Mouse (Mus musculus) liver, postnatal 0 days (tissue): ENCODE data around the gene Tnf. TPM values are rescaled to one million over a fixed set of nuclear protein-coding genes. Genes with fewer than 3 reads are reported as not detected.
A peak's percentile ranks its signal among the peaks of the same experiment; 100 is the strongest.

ENCODE experiments used
- ATAC-seq: fragments of 200-750 bp; cut with Nextera tagmentation; 2 replicates; pipeline ENCODE4 v1.8.0; 2017; ENCODE audit warnings: mild to moderate bottlenecking, moderate library complexity
- DNase-seq: peaks from one replicate; pipeline ENCODE4 v3.0.0-alpha.2; 2016
- H3K27ac ChIP-seq: fragments of 300-500 bp; sonication (generic); 2 replicates; pipeline ENCODE4 v1.5.1; 2014; ENCODE audit warnings: antibody characterized with exemption, moderate library complexity, mild to moderate bottlenecking, low read depth
- H3K27me3 ChIP-seq: fragments of 300-500 bp; sonication (generic); 2 replicates; pipeline ENCODE4 v1.6.1; 2014; ENCODE audit warnings: low read length, control low read depth, mixed read lengths; ENCODE audit not compliant: insufficient read depth
- H3K36me3 ChIP-seq: fragments of 300-500 bp; sonication (generic); replicated peaks from 2 replicates; pipeline ENCODE4 v1.6.1; 2014; ENCODE audit warnings: mild to moderate bottlenecking, control low read depth, low read length, moderate library complexity, mixed read lengths; ENCODE audit not compliant: insufficient read depth
- H3K4me1 ChIP-seq: fragments of 300-500 bp; sonication (generic); 2 replicates; pipeline ENCODE4 v1.6.1; 2014; ENCODE audit warnings: antibody characterized with exemption, mild to moderate bottlenecking, control low read depth; ENCODE audit not compliant: insufficient read depth
- H3K4me2 ChIP-seq: fragments of 300-500 bp; sonication (generic); 2 replicates; pipeline ENCODE4 v1.6.1; 2014; ENCODE audit warnings: low read depth, mild to moderate bottlenecking, low read length, moderate library complexity, mixed read lengths
- H3K4me3 ChIP-seq: fragments of 300-500 bp; sonication (generic); 2 replicates; pipeline ENCODE4 v1.5.1; 2014; ENCODE audit warnings: low read depth, low read length
- H3K9ac ChIP-seq: fragments of 300-500 bp; sonication (generic); replicated peaks from 2 replicates; pipeline ENCODE4 v1.6.1; 2014; ENCODE audit warnings: mild to moderate bottlenecking, moderate library complexity
- H3K9me3 ChIP-seq: fragments of 300-500 bp; sonication (generic); 2 replicates; pipeline ENCODE4 v1.6.1; 2016; ENCODE audit warnings: mild to moderate bottlenecking, control low read depth, low read length, mixed read lengths
- CTCF ChIP-seq: sonication (generic); IDR thresholded peaks from 2 replicates; pipeline ENCODE4 v1.5.1; 2016; ENCODE audit warnings: antibody characterized with exemption, low read depth
- EP300 ChIP-seq: IDR thresholded peaks from 2 replicates; pipeline ENCODE4 v1.6.1; 2016; ENCODE audit warnings: antibody characterized with exemption, low read depth, mild to moderate bottlenecking
- WGBS: fragments of 180-500 bp; shearing (Covaris S2); extraction: QIAGEN DNeasy Blood & Tissue Kit; methylation state at CpG from one replicate; pipeline ENCODE4 v1.1.7; 2014; ENCODE audit not compliant: insufficient replicate concordance; 5-methylcytosine and 5-hydroxymethylcytosine counted together
- polyA plus RNA-seq: library from polyadenylated mRNA; unstranded; fragments of >200 nt; fragmentation: Nextera tagmentation; extraction: Ambion mirVana; gene quantifications from 2 replicates; pipeline ENCODE4 v1.2.1, GENCODE M21; 2015

Gene Tnf
- polyA plus RNA-seq, 1 experiment from 2014 or later, result 0.59 TPM

DNA sequence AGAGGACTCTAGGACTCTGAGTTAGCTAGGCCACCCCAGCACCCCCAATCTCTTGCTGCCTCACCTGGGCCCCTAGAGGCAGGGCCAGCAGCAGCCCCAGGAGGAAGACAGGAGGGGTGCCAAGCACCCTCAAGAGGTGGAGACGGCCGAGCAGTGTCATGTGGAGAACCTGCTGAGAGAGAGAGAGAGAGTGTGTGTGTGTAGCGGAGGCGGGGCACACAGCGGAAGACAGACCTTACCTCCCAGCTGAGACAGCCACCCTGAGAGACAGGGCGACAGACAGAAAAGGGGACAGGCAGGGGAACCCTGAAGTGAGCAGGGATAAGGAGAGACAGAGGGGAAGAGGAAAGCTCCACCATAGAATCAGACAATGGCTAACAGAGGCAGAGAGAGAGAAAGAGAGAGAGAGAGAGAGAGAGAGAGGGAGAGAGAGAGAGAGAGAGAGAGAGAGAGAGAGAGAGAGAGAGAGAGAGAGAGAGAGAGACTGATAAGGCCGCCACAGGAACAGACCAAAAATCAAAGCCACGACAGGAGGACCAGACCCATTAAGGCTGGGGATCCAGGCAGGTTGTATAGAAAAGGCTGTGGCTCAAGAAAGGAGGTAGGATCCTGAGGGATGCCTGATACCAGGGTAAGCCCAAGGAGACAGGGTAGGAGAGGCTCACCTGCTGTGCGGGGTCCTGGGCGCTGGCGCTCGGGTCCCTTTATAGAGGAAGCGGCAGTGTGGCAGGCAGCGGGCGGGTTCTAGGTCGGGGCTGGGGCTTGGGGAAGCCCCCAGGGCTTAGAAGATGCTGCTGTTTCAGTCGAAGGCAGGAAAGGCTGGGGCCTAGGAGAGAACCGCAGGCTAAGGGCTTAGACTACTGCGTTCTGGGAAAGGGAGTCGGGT lies 2.9 kb upstream of the Tnf start, which contains the start of gene Lta:
TSS of gene Lta (minus strand) at position 858 of the 886 bp plus-strand sequence.
- DNase-seq (no peak), ATAC-seq (no peak)
- Histone ChIP-seq H3K9ac (no peak within 1 kb of the TSS), H3K4me2 (no peak within 1 kb of the TSS), H3K36me3 (no peaks in the 10 kb centered on the region; the same call in 1 of the 2 replicates), H3K4me1 (peaks cover 16% of the 10 kb centered on the region), H3K27me3 (peaks cover 29% of the 10 kb centered on the region; the same call in 1 of the 2 replicates), H3K4me3 (no peak within 1 kb of the TSS), H3K27ac (no peak within 1 kb of the TSS), H3K9me3 (no peaks in the 10 kb centered on the region)
- no peak for TF ChIP-seq EP300
- TF ChIP-seq CTCF, result no peak
- 34% methylated on average over 20 of the region's 20 CpGs for WGBS

DNA sequence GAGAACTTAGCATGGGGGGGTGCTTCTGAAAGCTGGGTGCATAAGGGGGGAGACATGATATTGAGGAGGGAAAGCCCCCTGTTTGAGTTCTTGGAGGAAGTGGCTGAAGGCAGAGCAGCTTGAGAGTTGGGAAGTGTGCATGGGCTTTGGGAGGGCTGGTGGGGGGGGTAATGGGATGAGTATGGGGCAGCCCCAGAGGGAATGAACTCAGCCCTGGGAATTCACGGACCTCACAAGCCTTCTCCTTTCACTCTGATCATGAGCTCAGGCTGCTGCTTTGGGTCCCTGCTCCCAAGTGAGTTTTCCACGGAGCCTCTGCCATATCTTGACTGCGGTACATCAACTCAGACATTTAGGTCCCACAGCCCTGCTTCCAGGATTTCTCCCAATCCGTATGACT lies 635 bp upstream of the Tnf start:
- DNase-seq, result no peak
- Histone ChIP-seq H3K4me3 (no peak overlapping the region), H3K9ac (no peak overlapping the region), H3K27me3 (peaks cover 29% of the 10 kb centered on the region; the same call in 1 of the 2 replicates), H3K27ac (no peak overlapping the region), H3K9me3 (no peaks in the 10 kb centered on the region), H3K36me3 (no peaks in the 10 kb centered on the region; the same call in 1 of the 2 replicates), H3K4me2 (peak overlapping the region; percentile 62), H3K4me1 (peaks cover 8% of the 10 kb centered on the region)
- 60% methylated on average over 4 of the region's 4 CpGs for WGBS
- no peak for TF ChIP-seq EP300
- no peak for TF ChIP-seq CTCF
- ATAC-seq, result no peak

DNA sequence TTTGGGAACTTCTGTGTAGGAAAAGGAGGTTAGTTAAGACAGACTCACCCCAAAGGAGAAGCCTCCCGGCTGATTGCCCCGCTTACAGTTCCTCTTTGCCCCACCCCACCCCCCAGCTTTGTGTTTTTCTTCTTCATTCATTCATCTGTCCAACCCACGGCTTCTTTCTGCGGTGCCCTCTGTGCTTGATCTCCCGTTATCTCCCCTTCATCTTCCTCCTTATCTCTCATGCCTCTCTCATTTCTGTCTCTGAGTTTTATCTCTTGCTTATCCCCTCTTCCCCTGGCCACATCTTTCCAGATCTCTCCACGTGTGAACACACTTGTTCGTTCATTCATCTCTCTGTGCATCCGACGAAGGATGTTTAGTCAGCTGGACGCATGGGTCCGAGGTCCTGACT lies 679 bp downstream of the Tnf start:
- H3K9me3 ChIP-seq, result no peaks in the 10 kb centered on the region
- peaks cover 29% of the 10 kb centered on the region; the same call in 1 of the 2 replicates for H3K27me3 ChIP-seq
- TF ChIP-seq EP300 (no peak), CTCF (no peak)
- peak overlapping the region; percentile 40 for H3K9ac ChIP-seq
- 20% methylated on average over 11 of the region's 11 CpGs for whole genome bisulfite sequencing
- peak overlapping the region; percentile 62 for H3K4me2 ChIP-seq
- ATAC-seq, result no peak
- DNase-seq, result no peak
- peaks cover 8% of the 10 kb centered on the region for H3K4me1 ChIP-seq
- H3K36me3 ChIP-seq, result no peaks in the 10 kb centered on the region; the same call in 1 of the 2 replicates
- H3K4me3 ChIP-seq, result peak overlapping the region; percentile 48
- H3K27ac ChIP-seq, result peak overlapping the region; percentile 75

DNA sequence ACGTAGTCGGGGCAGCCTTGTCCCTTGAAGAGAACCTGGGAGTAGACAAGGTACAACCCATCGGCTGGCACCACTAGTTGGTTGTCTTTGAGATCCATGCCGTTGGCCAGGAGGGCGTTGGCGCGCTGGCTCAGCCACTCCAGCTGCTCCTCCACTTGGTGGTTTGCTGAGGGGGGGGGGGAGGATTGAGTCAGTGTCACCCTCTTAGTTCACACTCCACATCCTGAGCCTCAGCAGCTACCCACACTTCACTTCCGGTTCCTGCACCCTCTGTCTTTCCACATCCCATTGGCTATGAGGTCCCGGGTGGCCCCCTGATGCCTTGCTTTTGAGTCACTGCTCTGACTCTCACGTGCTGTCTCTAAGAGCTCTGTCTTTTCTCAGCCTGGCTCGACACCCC lies 1.4 kb downstream of the Tnf start:
- peak overlapping the region; percentile 30; the same call in 1 of the 2 replicates for H3K9ac ChIP-seq
- H3K4me2 ChIP-seq, result peak overlapping the region; percentile 62
- peak overlapping the region; percentile 75 for H3K27ac ChIP-seq
- H3K9me3 ChIP-seq, result no peaks in the 10 kb centered on the region
- DNase-seq (peak; percentile 69), ATAC-seq (peak; percentile 66)
- whole genome bisulfite sequencing, result 31% methylated on average over 11 of the region's 11 CpGs
- H3K27me3 ChIP-seq, result peaks cover 31% of the 10 kb centered on the region; the same call in 1 of the 2 replicates
- H3K36me3 ChIP-seq, result no peaks in the 10 kb centered on the region; the same call in 1 of the 2 replicates
- peaks cover 8% of the 10 kb centered on the region for H3K4me1 ChIP-seq
- H3K4me3 ChIP-seq, result peak overlapping the region; percentile 48
- TF ChIP-seq EP300 (no peak), CTCF (no peak)

DNA sequence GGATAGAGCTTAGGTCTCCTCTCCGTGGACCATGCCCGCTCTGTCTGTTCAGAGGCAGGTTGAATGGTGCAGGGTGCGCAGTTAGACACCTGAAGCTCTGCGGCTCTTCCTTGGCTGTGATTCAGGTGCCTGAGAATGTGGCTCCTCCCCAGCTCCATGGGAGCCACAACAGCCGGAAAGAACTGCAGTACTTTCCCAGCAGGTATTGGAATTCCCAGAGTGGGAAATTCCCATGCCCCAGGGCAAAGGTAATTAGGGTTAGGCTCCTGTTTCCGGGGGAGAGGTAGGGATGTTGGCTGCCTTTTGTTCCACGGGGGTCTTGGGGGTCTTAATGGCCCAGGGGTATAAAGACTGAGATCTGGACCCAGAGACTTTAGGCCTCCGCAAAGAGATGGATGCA lies 2.9 kb downstream of the Tnf start:
- H3K9me3 ChIP-seq, result no peaks in the 10 kb centered on the region
- no peaks in the 10 kb centered on the region; the same call in 1 of the 2 replicates for H3K36me3 ChIP-seq
- TF ChIP-seq EP300, result no peak
- no peak for TF ChIP-seq CTCF
- DNase-seq (no peak), ATAC-seq (no peak)
- no peak overlapping the region for H3K9ac ChIP-seq
- H3K4me2 ChIP-seq, result no peak overlapping the region
- peaks cover 34% of the 10 kb centered on the region for H3K27me3 ChIP-seq
- WGBS, result 60% methylated on average over 8 of the region's 8 CpGs
- H3K27ac ChIP-seq, result no peak overlapping the region
- H3K4me3 ChIP-seq, result no peak overlapping the region
- peaks cover 16% of the 10 kb centered on the region for H3K4me1 ChIP-seq

DNA sequence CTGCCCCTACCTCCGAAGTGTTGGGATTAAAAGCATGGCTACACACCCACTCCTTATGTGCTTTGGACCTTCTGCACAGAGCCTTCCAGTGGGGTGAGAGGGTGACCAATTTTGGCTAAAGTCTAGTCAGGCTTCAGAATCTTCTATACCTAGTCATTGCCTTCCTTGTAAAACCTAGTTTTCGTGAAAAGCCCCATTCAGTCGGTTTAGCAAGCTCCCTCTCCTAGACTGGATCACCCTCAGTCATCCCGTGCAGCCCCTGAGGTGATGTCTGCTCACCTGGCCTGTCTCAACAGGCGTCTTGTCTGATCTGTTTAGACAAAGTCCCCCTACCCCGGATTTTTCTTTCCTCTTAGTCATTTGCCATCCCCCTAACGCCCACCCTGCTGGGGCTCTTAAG lies 3.8 kb downstream of the Tnf start:
- H3K27me3 ChIP-seq, result peaks cover 26% of the 10 kb centered on the region
- H3K27ac ChIP-seq, result no peak overlapping the region
- 69% methylated on average over 7 of the region's 7 CpGs for WGBS
- peaks cover 16% of the 10 kb centered on the region for H3K4me1 ChIP-seq
- no peaks in the 10 kb centered on the region; the same call in 1 of the 2 replicates for H3K36me3 ChIP-seq
- TF ChIP-seq EP300, result no peak
- no peak for TF ChIP-seq CTCF
- H3K9me3 ChIP-seq, result no peaks in the 10 kb centered on the region
- no peak overlapping the region for H3K4me3 ChIP-seq
- ATAC-seq (no peak), DNase-seq (no peak)
- H3K9ac ChIP-seq, result no peak overlapping the region
- no peak overlapping the region for H3K4me2 ChIP-seq
